Mouse (Mus musculus) left cerebral cortex, adult 18-20 months (tissue): ENCODE measurements around the gene Cyp2b23. TPM values are rescaled to one million over a fixed set of nuclear protein-coding genes. Genes with fewer than 3 reads are reported as not detected.
"Not testable (repeated sequence)": the region's sequence is repeated elsewhere in the genome, so short reads cannot be mapped to it uniquely, and the experiment has no call there.

Experiments used
- DNase-seq, 2 experiments: peaks; one replicate each; pipeline ENCODE4 v3.0.0; 2021 to 2022; ENCODE audit warnings: low spot score in 2 of 2, mixed read lengths in 1 of 2
- long read RNA-seq, 2 experiments: library from polyadenylated mRNA; stranded (forward); transcript quantifications; one replicate each; pipeline ENCODE4 v2.0.0; 2021
- total RNA-seq, 2 experiments: library from RNA; stranded (reverse); gene quantifications; 2 replicates each; pipeline ENCODE4 v1.2.3; 2021

The Cyp2b23 gene
- total RNA-seq = not detected
- long read RNA-seq, experiment 1 = 0 reads
- long read RNA-seq, experiment 2 = 0 reads

DNA sequence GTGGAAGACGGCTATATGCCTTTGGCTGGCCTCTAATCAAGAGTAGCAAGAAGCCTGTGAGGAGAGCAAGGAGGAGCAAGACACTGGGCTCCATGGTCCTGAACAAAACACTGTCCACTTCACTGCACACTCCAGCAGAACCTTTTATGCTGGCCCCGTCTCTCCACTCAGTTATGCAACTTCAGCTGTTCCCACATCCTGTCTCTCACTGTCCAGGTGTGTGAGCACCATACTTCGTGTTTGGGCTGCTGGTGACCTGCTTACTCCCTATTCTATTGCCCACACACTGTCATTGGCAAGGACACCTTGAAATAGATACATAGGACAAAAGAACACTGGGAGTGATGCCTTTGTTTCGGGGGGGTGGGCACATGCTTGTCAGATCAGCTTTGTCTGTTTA lies at the start of gene Cyp2b23:
Gene Cyp2b23, minus strand, starts transcription at position 101 of the 400 bp plus-strand sequence.
- DNase-seq = no peak

DNA sequence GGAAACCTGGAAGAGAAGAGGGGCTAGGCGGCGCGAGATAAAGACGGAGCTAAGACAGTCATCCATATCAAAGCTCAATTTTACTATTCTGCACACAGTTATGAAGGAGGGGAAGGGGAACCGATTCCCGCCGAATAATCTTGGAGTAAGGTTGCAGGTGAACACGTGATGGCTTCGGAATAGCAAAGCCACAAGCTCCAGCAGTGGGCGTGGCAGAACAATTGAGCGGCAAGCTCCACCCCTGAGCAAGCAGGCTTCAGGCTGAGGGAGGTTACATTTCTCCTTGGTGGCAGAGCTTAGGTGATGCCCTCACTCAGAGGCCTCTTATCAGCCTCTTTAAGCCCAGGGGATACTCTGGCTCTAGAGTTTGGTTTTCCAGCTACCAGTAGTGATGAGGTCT lies 24.8 kb upstream of the Cyp2b23 start:
- no peak for DNase-seq

- no peak for DNase-seq
These were observed 20.8 kb upstream of the Cyp2b23 start for GRCm38 (mm10) chr7:26707061-26707460.

GRCm38 (mm10) chr7:26706191-26706590 lies 20.0 kb upstream of the Cyp2b23 start:
- not testable (repeated sequence) for DNase-seq

- no peak for DNase-seq
These were observed 13.9 kb upstream of the Cyp2b23 start for GRCm38 (mm10) chr7:26700151-26700550.

DNA sequence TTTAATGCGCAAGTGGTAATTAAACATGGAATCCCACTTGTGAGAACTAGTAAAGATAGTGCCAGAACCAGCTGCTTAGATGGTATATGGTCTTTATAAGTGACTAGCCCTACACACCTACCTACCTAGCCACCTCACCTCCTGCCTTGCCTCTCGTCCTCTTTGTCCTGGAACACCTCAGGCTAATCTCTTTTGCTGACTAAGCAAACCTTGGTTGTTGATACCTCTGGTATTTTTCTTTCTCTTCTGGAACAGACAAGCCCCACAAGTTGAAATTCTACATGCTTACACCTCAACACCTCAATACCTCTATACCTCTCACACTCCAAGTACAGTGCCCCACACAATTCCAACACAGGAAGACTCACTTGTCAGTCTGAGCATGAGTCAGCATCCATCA lies 524 bp downstream of the Cyp2b23 start:
- DNase-seq = no peak

DNA sequence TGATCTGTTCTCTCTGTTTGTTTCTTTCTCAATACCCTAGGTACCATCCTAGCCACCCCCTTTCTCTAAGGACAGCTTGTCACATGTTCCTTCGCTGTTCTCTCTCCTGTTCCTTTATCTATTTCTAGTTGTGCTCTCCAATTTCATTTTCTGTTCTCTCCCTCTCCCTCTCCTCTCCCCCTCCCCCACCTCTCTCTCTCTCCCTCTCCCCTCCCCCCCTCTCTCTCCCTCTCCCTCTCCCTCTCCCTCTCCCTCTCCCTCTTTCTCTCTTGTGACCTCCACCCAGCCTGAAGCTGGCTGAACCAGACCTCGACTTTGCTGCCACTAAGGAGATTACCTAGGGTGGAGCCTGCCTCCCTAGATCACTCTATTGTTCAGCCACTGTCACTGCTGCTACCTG lies 18.8 kb downstream of the Cyp2b23 start:
- DNase-seq = not testable (repeated sequence)

DNA sequence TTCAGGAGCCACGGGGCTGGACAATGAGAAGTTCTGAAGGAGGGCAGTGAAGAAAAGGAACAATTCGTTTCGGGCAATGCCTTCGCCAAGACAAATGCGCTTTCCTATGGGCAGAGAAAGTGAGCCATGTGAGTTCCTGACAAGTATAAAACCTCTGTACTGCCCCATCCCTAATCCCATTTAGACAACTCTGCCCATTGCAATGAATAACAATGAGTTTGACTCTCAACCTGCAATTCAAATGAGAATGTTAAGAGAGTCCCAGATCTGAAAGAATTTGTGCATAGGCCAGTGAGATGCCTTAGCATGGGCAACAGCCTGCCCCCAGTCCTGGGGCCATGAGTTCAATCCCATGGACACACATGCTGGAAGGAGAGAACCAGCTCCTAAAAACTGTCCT lies 20.2 kb downstream of the Cyp2b23 start:
- DNase-seq = no peak

GRCm38 (mm10) chr7:26618364-26618763 lies 67.9 kb downstream of the Cyp2b23 start, which contains the start of gene Vmn1r185:
TSS of gene Vmn1r185 (minus strand) at chr7:26618464.
- not testable (repeated sequence) for DNase-seq

Other genes with a start within 250 kb of the Cyp2b23 start
- not detected for gene Nlrp9a, start 151.4 kb downstream of the Cyp2b23 start, total RNA-seq
- gene Vmn1r185, start 68.0 kb downstream of the Cyp2b23 start, total RNA-seq = not detected
- not detected for gene Cyp2b19, start 70.7 kb upstream of the Cyp2b23 start, total RNA-seq
- gene Cyp2g1, start 122.5 kb upstream of the Cyp2b23 start, total RNA-seq = not detected
- under 1 TPM in 1 of 2 experiments, not detected in 1; 0.56 TPM for gene Cyp2a5, start 148.9 kb upstream of the Cyp2b23 start, total RNA-seq